Mouse (Mus musculus): ENCODE results near the gene Nr1h2. TPM values are rescaled to one million over a fixed set of nuclear protein-coding genes. Genes with fewer than 3 reads are reported as not detected.
A peak's percentile ranks its signal among the peaks of the same experiment; 100 is the strongest.

Gene Nr1h2
- polyA plus RNA-seq, 1 experiment from 2014 or later = 70.2 TPM

- Histone ChIP-seq H3K36me3 (ENCODE audit: control insufficient read depth, insufficient read depth, low read length) (peaks cover 21% of the 10 kb centered on the region), H3K4me3 (ENCODE audit: low read depth, low read length) (no peak overlapping the region), H3K27ac (replicated peaks; ENCODE audit: low read depth, low read length) (no peak overlapping the region), H3K9me3 (ENCODE audit: control insufficient read depth, low read length) (no peaks in the 10 kb centered on the region), H3K4me1 (ENCODE audit: control insufficient read depth, insufficient read depth, low read length) (peaks cover 10% of the 10 kb centered on the region), H3K27me3 (ENCODE audit: control insufficient read depth, insufficient read depth, low read length) (no peaks in the 10 kb centered on the region), H3K4me2 (ENCODE audit: low read depth, severe bottlenecking) (no peak overlapping the region), H3K9ac (ENCODE audit: low read length) (no peak overlapping the region)
- WGBS = 91% methylated on average over 21 of the region's 21 CpGs
- DNase-seq (ENCODE audit: low spot score) (no peak), ATAC-seq (ENCODE audit: insufficient number of reproducible peaks, low FRiP score, low TSS enrichment, low read depth) (no peak)
Measured at GRCm38 (mm10) chr7:44551301-44551700, 2.5 kb downstream of the Nr1h2 start.

GRCm38 (mm10) chr7:44550409-44550678, 3.4 kb downstream of the Nr1h2 start:
- no peak overlapping the region for H3K9ac ChIP-seq (ENCODE audit: low read length)
- H3K36me3 ChIP-seq (ENCODE audit: control insufficient read depth, insufficient read depth, low read length) = peaks cover 21% of the 10 kb centered on the region
- H3K27ac ChIP-seq (replicated peaks; ENCODE audit: low read depth, low read length) = no peak overlapping the region
- no peaks in the 10 kb centered on the region for H3K27me3 ChIP-seq (ENCODE audit: control insufficient read depth, insufficient read depth, low read length)
- no peak overlapping the region for H3K4me3 ChIP-seq (ENCODE audit: low read depth, low read length)
- ATAC-seq (ENCODE audit: insufficient number of reproducible peaks, low FRiP score, low TSS enrichment, low read depth) (no peak), DNase-seq (ENCODE audit: low spot score) (no peak)
- peaks cover 10% of the 10 kb centered on the region for H3K4me1 ChIP-seq (ENCODE audit: control insufficient read depth, insufficient read depth, low read length)
- 94% methylated on average over 12 of the region's 12 CpGs for WGBS
- H3K9me3 ChIP-seq (ENCODE audit: control insufficient read depth, low read length) = no peaks in the 10 kb centered on the region
- H3K4me2 ChIP-seq (ENCODE audit: low read depth, severe bottlenecking) = no peak overlapping the region

GRCm38 (mm10) chr7:44549621-44550408, 3.9 kb downstream of the Nr1h2 start:
- H3K27ac ChIP-seq (replicated peaks; ENCODE audit: low read depth, low read length) = no peak overlapping the region
- WGBS = 90% methylated on average over 23 of the region's 23 CpGs
- DNase-seq (ENCODE audit: low spot score) = no peak
- no peak overlapping the region for H3K4me3 ChIP-seq (ENCODE audit: low read depth, low read length)
- H3K4me2 ChIP-seq (ENCODE audit: low read depth, severe bottlenecking) = no peak overlapping the region
- no peak overlapping the region for H3K9ac ChIP-seq (ENCODE audit: low read length)
- H3K27me3 ChIP-seq (ENCODE audit: control insufficient read depth, insufficient read depth, low read length) = no peaks in the 10 kb centered on the region
- no peaks in the 10 kb centered on the region for H3K9me3 ChIP-seq (ENCODE audit: control insufficient read depth, low read length)
- peaks cover 10% of the 10 kb centered on the region for H3K4me1 ChIP-seq (ENCODE audit: control insufficient read depth, insufficient read depth, low read length)
- H3K36me3 ChIP-seq (ENCODE audit: control insufficient read depth, insufficient read depth, low read length) = peaks cover 21% of the 10 kb centered on the region
- ATAC-seq (ENCODE audit: insufficient number of reproducible peaks, low FRiP score, low TSS enrichment, low read depth) = no peak

- H3K4me3 ChIP-seq (ENCODE audit: low read depth, low read length) = peak within 1 kb of the TSS; percentile 65
- no peaks in the 10 kb centered on the region for H3K9me3 ChIP-seq (ENCODE audit: control insufficient read depth, low read length)
Measured at GRCm38 (mm10) chr7:44548497-44549087, 5.2 kb downstream of the Nr1h2 start, which contains the start of gene Pold1. Gene Pold1 (minus strand): TSS chr7:44548849.

GRCm38 (mm10) chr7:44547725-44548124, 6.0 kb downstream of the Nr1h2 start:
- H3K27me3 ChIP-seq (ENCODE audit: control insufficient read depth, insufficient read depth, low read length) = no peaks in the 10 kb centered on the region
- no peak for DNase-seq (ENCODE audit: low spot score)
- H3K9ac ChIP-seq (ENCODE audit: low read length) = peak overlapping the region; percentile 77
- H3K4me2 ChIP-seq (ENCODE audit: low read depth, severe bottlenecking) = peak overlapping the region; percentile 72
- peaks cover 7% of the 10 kb centered on the region for H3K4me1 ChIP-seq (ENCODE audit: control insufficient read depth, insufficient read depth, low read length)
- no peaks in the 10 kb centered on the region for H3K9me3 ChIP-seq (ENCODE audit: control insufficient read depth, low read length)
- peaks cover 27% of the 10 kb centered on the region for H3K36me3 ChIP-seq (ENCODE audit: control insufficient read depth, insufficient read depth, low read length)
- H3K27ac ChIP-seq (replicated peaks; ENCODE audit: low read depth, low read length) = no peak overlapping the region
- WGBS = 22% methylated on average over 5 of the region's 5 CpGs
- ATAC-seq (ENCODE audit: insufficient number of reproducible peaks, low FRiP score, low TSS enrichment, low read depth) = no peak
- H3K4me3 ChIP-seq (ENCODE audit: low read depth, low read length) = peak overlapping the region; percentile 65

More at GRCm38 (mm10) chr7:44548497-44549087, 5.2 kb downstream of the Nr1h2 start, which contains the start of gene Pold1:
- Histone ChIP-seq H3K4me1 (ENCODE audit: control insufficient read depth, insufficient read depth, low read length) (peaks cover 10% of the 10 kb centered on the region), H3K9ac (ENCODE audit: low read length) (peak within 1 kb of the TSS; percentile 77), H3K27ac (replicated peaks; ENCODE audit: low read depth, low read length) (no peak within 1 kb of the TSS; the same call in 1 of the 2 replicates), H3K36me3 (ENCODE audit: control insufficient read depth, insufficient read depth, low read length) (peaks cover 21% of the 10 kb centered on the region), H3K27me3 (ENCODE audit: control insufficient read depth, insufficient read depth, low read length) (no peaks in the 10 kb centered on the region), H3K4me2 (ENCODE audit: low read depth, severe bottlenecking) (peak within 1 kb of the TSS; percentile 72)
- peak; percentile 100 for DNase-seq (ENCODE audit: low spot score)
- peak; percentile 92 for ATAC-seq (ENCODE audit: insufficient number of reproducible peaks, low FRiP score, low TSS enrichment, low read depth)
- under 1% methylated on average over 43 of the region's 43 CpGs for WGBS

- Histone ChIP-seq H3K4me2 (ENCODE audit: low read depth, severe bottlenecking) (peak overlapping the region; percentile 72), H3K27me3 (ENCODE audit: control insufficient read depth, insufficient read depth, low read length) (no peaks in the 10 kb centered on the region), H3K4me3 (ENCODE audit: low read depth, low read length) (no peak overlapping the region), H3K9me3 (ENCODE audit: control insufficient read depth, low read length) (no peaks in the 10 kb centered on the region), H3K36me3 (ENCODE audit: control insufficient read depth, insufficient read depth, low read length) (peaks cover 30% of the 10 kb centered on the region), H3K27ac (replicated peaks; ENCODE audit: low read depth, low read length) (no peak overlapping the region), H3K9ac (ENCODE audit: low read length) (no peak overlapping the region; the same call in 1 of the 2 replicates), H3K4me1 (ENCODE audit: control insufficient read depth, insufficient read depth, low read length) (peaks cover 7% of the 10 kb centered on the region)
- 94% methylated on average over 13 of the region's 13 CpGs for WGBS
- no peak for DNase-seq (ENCODE audit: low spot score)
- no peak for ATAC-seq (ENCODE audit: insufficient number of reproducible peaks, low FRiP score, low TSS enrichment, low read depth)
Measured at GRCm38 (mm10) chr7:44547041-44547440, 6.7 kb downstream of the Nr1h2 start.

- over 99% methylated on average over 3 of the region's 3 CpGs for WGBS
- H3K36me3 ChIP-seq (ENCODE audit: control insufficient read depth, insufficient read depth, low read length) = peaks cover 30% of the 10 kb centered on the region
- no peak overlapping the region for H3K4me2 ChIP-seq (ENCODE audit: low read depth, severe bottlenecking)
- no peak overlapping the region for H3K9ac ChIP-seq (ENCODE audit: low read length)
- no peaks in the 10 kb centered on the region for H3K9me3 ChIP-seq (ENCODE audit: control insufficient read depth, low read length)
- no peak overlapping the region for H3K4me3 ChIP-seq (ENCODE audit: low read depth, low read length)
- no peaks in the 10 kb centered on the region for H3K27me3 ChIP-seq (ENCODE audit: control insufficient read depth, insufficient read depth, low read length)
- DNase-seq (ENCODE audit: low spot score) (no peak), ATAC-seq (ENCODE audit: insufficient number of reproducible peaks, low FRiP score, low TSS enrichment, low read depth) (no peak)
- H3K27ac ChIP-seq (replicated peaks; ENCODE audit: low read depth, low read length) = no peak overlapping the region
- H3K4me1 ChIP-seq (ENCODE audit: control insufficient read depth, insufficient read depth, low read length) = peaks cover 7% of the 10 kb centered on the region
Measured at GRCm38 (mm10) chr7:44546274-44546673, 7.5 kb downstream of the Nr1h2 start.

- no peak overlapping the region; the same call in 1 of the 2 replicates for H3K27ac ChIP-seq (replicated peaks; ENCODE audit: low read depth, low read length)
- no peaks in the 10 kb centered on the region for H3K27me3 ChIP-seq (ENCODE audit: control insufficient read depth, insufficient read depth, low read length)
- no peaks in the 10 kb centered on the region for H3K9me3 ChIP-seq (ENCODE audit: control insufficient read depth, low read length)
- peaks cover 41% of the 10 kb centered on the region for H3K36me3 ChIP-seq (ENCODE audit: control insufficient read depth, insufficient read depth, low read length)
- no peak for ATAC-seq (ENCODE audit: insufficient number of reproducible peaks, low FRiP score, low TSS enrichment, low read depth)
- H3K4me1 ChIP-seq (ENCODE audit: control insufficient read depth, insufficient read depth, low read length) = peaks cover 7% of the 10 kb centered on the region
- H3K4me2 ChIP-seq (ENCODE audit: low read depth, severe bottlenecking) = no peak overlapping the region
- DNase-seq (ENCODE audit: low spot score) = no peak
- no peak overlapping the region for H3K4me3 ChIP-seq (ENCODE audit: low read depth, low read length)
- no peak overlapping the region for H3K9ac ChIP-seq (ENCODE audit: low read length)
- 79% methylated on average over 12 of the region's 12 CpGs for WGBS
Measured at GRCm38 (mm10) chr7:44543071-44543470, 10.7 kb downstream of the Nr1h2 start.
